Mouse (Mus musculus): ENCODE measurements at regions not wholly inside any gene's neighbourhood (a gene's known extent, or its start where the extent isn't known, plus 50 kb on each side); places are given as distances from the start of the nearest gene placed in this dataset.

DNA sequence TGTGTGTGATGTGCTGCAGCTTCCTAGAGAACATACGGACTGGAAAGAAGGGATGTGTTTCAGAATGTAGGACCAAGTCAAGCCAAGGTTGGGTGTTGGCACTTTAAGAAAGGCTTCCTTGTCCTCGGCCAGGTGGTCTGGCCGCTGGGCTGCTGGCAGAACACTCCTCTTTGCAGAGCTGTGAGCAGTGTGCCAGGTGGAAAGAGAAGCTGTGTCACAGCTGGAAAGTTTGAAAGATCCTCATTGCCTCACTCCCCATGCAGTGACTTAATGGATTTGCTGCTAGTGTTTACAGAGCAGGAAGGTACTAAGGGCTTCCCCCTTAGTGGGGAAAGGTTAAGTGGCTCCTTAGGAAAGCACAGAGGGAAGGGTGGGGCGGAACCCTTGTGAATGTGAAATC, 269.2 kb upstream of the Ptger4 start:
- no peak overlapping the region for H3K4me3 ChIP-seq (replicated peaks; ENCODE audit: control insufficient read depth, low read depth, low read length)
- no peak for TF ChIP-seq POLR2A (IDR thresholded peaks at IDR 0.05; ENCODE audit: borderline replicate concordance, control insufficient read depth, low read depth, low read length)
- TF ChIP-seq CTCF (IDR thresholded peaks at IDR 0.05; ENCODE audit: control insufficient read depth, insufficient read depth, low read length), result no peak
- no peak overlapping the region for H3K27ac ChIP-seq (ENCODE audit: control insufficient read depth, insufficient read depth, low read depth, low read length, poor library complexity)
- H3K4me1 ChIP-seq (ENCODE audit: control insufficient read depth, insufficient read depth, low read length), result peaks cover 1% of the 10 kb centered on the region; the same call in 1 of the 2 replicates
- WGBS, result 47% methylated on average over 4 of the region's 4 CpGs

DNA sequence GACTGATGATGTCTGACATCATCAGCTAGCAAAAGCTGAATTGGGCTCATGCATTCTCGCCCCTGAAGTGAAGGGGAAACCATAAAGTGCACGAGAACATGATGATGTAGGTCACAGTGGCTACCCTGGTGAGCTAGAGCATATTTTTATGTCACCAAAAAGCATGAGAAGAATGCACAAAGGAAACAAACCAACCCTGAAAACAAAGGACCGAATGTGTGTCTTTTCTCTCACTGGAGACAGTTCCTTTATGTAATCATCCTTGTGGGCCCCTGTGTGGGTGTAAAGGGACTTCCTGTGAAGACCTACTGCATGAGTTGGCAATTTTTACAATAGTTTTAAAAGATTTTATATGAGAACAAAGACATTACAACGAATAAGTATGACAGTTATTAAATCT, 270.2 kb upstream of the Ptger4 start:
- Histone ChIP-seq H3K27ac (ENCODE audit: control insufficient read depth, insufficient read depth, low read depth, low read length, poor library complexity) (no peak overlapping the region), H3K4me1 (ENCODE audit: control insufficient read depth, insufficient read depth, low read length) (peaks cover 1% of the 10 kb centered on the region; the same call in 1 of the 2 replicates), H3K4me3 (replicated peaks; ENCODE audit: control insufficient read depth, low read depth, low read length) (no peak overlapping the region)
- TF ChIP-seq POLR2A (IDR thresholded peaks at IDR 0.05; ENCODE audit: borderline replicate concordance, control insufficient read depth, low read depth, low read length), result no peak
- TF ChIP-seq CTCF (IDR thresholded peaks at IDR 0.05; ENCODE audit: control insufficient read depth, insufficient read depth, low read length), result no peak
- 5% methylated on average over 4 of the region's 4 CpGs for WGBS

DNA sequence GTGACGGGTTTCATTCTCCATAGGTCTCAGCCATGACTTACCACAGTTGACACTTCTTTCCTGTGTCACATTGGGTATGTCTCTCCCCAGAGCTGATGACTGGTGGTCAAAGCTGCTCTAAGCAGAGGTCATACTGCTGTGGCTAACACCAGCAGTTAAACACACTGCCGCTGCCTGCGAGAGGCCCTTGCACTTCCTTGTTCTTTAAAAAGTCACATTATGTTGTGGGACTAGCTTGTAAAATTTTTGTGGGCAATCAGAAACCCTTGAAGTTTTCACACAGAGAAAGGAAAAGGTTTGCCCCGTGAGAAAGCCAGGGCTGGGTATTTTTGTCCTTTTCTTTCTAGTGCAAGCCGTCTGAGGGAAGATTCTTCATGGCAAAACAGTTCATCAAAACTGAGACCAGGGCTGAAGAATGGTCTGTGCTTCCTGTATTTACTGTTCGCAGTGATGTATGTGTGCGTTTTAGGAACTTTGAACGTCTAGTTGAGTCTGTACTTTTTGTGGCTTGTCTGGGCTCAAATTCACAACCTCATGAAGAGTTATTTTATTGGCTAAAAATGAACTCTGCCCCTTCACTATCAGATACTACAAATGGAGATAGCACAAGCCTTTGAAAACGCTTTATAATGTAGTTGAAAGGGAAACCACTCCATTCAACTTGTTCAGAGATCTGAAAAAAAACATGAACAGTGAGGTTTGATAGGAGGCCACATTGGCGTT, 273.4 kb upstream of the Ptger4 start:
- Histone ChIP-seq H3K27ac (ENCODE audit: control insufficient read depth, insufficient read depth, low read depth, low read length, poor library complexity) (no peak overlapping the region), H3K4me1 (ENCODE audit: control insufficient read depth, insufficient read depth, low read length) (peaks cover 1% of the 10 kb centered on the region; the same call in 1 of the 2 replicates), H3K4me3 (replicated peaks; ENCODE audit: control insufficient read depth, low read depth, low read length) (no peak overlapping the region)
- no peak for TF ChIP-seq POLR2A (IDR thresholded peaks at IDR 0.05; ENCODE audit: borderline replicate concordance, control insufficient read depth, low read depth, low read length)
- TF ChIP-seq CTCF (IDR thresholded peaks at IDR 0.05; ENCODE audit: control insufficient read depth, insufficient read depth, low read length), result no peak
- WGBS, result 16% methylated on average over 10 of the region's 10 CpGs

DNA sequence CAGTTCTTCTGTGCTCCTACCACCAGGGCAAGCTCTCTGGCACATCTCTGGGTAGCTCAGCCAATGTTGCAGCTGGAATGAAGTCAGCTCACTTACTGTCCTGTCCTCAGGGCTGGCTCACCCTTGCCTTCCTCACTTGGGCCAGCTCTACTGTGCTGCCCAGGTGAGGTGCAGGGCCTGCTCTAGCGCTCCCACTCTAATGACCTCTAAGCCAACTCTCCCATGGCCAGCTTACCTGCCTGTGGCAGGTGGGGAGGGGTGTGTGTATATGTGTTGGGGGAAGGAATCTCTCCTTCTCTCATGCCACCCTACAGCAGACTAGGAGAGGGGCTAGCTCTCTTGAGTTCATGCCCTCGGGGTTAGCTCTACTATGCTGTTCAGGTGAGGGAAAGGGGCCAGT, 275.6 kb upstream of the Ptger4 start:
- 82% methylated on average over 2 of the region's 2 CpGs for WGBS
- no peak overlapping the region for H3K4me3 ChIP-seq (replicated peaks; ENCODE audit: control insufficient read depth, low read depth, low read length)
- no peak for TF ChIP-seq CTCF (IDR thresholded peaks at IDR 0.05; ENCODE audit: control insufficient read depth, insufficient read depth, low read length)
- no peak for TF ChIP-seq POLR2A (IDR thresholded peaks at IDR 0.05; ENCODE audit: borderline replicate concordance, control insufficient read depth, low read depth, low read length)
- H3K27ac ChIP-seq (ENCODE audit: control insufficient read depth, insufficient read depth, low read depth, low read length, poor library complexity), result no peak overlapping the region
- H3K4me1 ChIP-seq (ENCODE audit: control insufficient read depth, insufficient read depth, low read length), result peaks cover 1% of the 10 kb centered on the region; the same call in 1 of the 2 replicates

DNA sequence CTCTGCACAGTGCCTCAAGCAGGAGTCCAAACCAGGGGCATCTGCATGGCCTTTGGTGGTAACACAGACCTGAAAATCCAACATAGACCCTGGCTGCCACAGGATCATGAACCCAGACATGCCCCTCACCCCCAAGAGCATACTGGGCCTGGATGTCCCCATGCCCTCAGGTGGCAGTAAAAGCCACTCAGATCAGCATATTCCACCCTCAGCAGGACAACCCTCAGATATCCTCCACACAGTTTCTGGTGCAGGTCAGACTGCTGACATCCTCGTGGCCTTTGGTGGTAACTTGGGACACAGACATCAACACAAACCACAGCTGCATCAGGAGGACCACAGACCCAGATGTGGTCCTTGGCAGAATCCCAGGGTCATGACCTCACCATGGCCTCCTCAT, 276.0 kb upstream of the Ptger4 start:
- 58% methylated on average over 1 of the region's 1 CpGs for WGBS
- Histone ChIP-seq H3K27ac (ENCODE audit: control insufficient read depth, insufficient read depth, low read depth, low read length, poor library complexity) (no peak overlapping the region), H3K4me1 (ENCODE audit: control insufficient read depth, insufficient read depth, low read length) (peaks cover 1% of the 10 kb centered on the region; the same call in 1 of the 2 replicates), H3K4me3 (replicated peaks; ENCODE audit: control insufficient read depth, low read depth, low read length) (no peak overlapping the region)
- TF ChIP-seq CTCF (IDR thresholded peaks at IDR 0.05; ENCODE audit: control insufficient read depth, insufficient read depth, low read length) (no peak), POLR2A (IDR thresholded peaks at IDR 0.05; ENCODE audit: borderline replicate concordance, control insufficient read depth, low read depth, low read length) (no peak)

DNA sequence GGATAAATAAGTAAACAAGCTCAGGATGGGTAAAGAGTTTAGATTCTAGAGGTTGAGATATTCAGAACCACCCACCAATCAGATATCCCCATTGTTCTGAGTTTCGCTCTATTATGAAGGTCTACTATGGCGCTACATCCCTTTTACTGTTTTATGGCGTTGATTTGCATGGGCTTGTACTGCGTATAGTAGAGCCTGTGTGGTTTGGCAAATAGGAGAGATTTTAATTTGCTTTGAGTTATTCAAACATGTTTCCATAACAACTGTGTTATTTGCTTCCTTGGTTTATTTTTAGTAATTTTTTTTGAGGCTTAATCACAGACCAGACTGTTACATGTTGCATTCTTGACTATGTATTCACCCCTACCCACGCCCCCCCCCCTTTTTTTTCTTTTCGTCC, 284.6 kb upstream of the Ptger4 start:
- H3K4me3 ChIP-seq (replicated peaks; ENCODE audit: control insufficient read depth, low read depth, low read length), result no peak overlapping the region
- H3K27ac ChIP-seq (ENCODE audit: control insufficient read depth, insufficient read depth, low read depth, low read length, poor library complexity), result no peak overlapping the region
- H3K4me1 ChIP-seq (ENCODE audit: control insufficient read depth, insufficient read depth, low read length), result no peaks in the 10 kb centered on the region
- WGBS, result 81% methylated on average over 6 of the region's 6 CpGs
- TF ChIP-seq POLR2A (IDR thresholded peaks at IDR 0.05; ENCODE audit: borderline replicate concordance, control insufficient read depth, low read depth, low read length), result no peak
- TF ChIP-seq CTCF (IDR thresholded peaks at IDR 0.05; ENCODE audit: control insufficient read depth, insufficient read depth, low read length), result no peak

DNA sequence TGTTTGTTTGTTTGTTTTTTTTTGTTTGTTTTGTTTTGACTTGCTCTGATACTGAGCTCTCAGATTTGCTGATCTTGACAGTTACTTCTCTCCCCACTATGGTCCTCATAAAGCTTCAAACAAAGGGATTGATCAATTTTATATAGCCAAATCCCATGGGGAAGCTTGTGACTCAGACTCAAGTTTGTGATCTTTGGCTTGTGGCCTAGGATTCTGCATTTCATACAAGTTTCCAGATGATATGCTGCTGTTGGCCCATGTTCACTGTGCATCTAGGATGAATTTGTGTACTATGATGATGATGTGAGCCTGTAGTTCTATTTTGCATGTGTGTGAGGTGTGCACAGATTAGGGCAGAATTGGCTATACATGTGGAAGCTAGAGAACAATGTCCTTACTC, 289.7 kb upstream of the Ptger4 start:
- Histone ChIP-seq H3K4me1 (ENCODE audit: control insufficient read depth, insufficient read depth, low read length) (no peaks in the 10 kb centered on the region), H3K4me3 (replicated peaks; ENCODE audit: control insufficient read depth, low read depth, low read length) (no peak overlapping the region), H3K27ac (ENCODE audit: control insufficient read depth, insufficient read depth, low read depth, low read length, poor library complexity) (no peak overlapping the region)
- TF ChIP-seq CTCF (IDR thresholded peaks at IDR 0.05; ENCODE audit: control insufficient read depth, insufficient read depth, low read length) (no peak), POLR2A (IDR thresholded peaks at IDR 0.05; ENCODE audit: borderline replicate concordance, control insufficient read depth, low read depth, low read length) (no peak)

DNA sequence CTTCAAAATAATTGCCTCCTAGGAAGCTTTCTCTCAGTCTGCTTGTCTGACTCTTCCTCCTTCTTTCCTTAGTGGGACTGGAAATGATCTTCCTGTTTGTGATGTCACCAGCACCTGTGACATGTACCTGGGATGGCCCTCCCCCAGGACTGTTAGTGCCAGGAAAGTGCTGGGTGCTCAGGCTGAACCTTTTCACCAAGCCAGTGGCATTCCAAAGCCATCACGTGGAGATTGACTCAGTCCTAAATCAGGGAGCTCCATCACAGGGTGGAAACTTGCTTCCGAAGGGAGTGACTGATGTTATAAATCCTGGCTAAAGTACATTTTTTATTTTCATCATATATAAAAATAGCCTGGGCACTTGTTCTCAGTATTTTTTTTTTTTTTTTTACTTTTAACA, 293.4 kb upstream of the Ptger4 start:
- no peak overlapping the region for H3K27ac ChIP-seq (ENCODE audit: control insufficient read depth, insufficient read depth, low read depth, low read length, poor library complexity)

More for the DNA sequence above, 293.4 kb upstream of the Ptger4 start:
- H3K4me3 ChIP-seq (replicated peaks; ENCODE audit: control insufficient read depth, low read depth, low read length), result no peak overlapping the region
- 80% methylated on average over 2 of the region's 2 CpGs for WGBS
- no peak for TF ChIP-seq POLR2A (IDR thresholded peaks at IDR 0.05; ENCODE audit: borderline replicate concordance, control insufficient read depth, low read depth, low read length)
- TF ChIP-seq CTCF (IDR thresholded peaks at IDR 0.05; ENCODE audit: control insufficient read depth, insufficient read depth, low read length), result no peak
- no peaks in the 10 kb centered on the region; the same call in 1 of the 2 replicates for H3K4me1 ChIP-seq (ENCODE audit: control insufficient read depth, insufficient read depth, low read length)

Data from bone marrow, adult 2 months (tissue).